Mouse (Mus musculus): ENCODE measurements around the gene Tmem184b. TPM values are rescaled to one million over a fixed set of nuclear protein-coding genes. Genes with fewer than 3 reads are reported as not detected.

The Tmem184b gene
- 10 to 100 TPM; 69.7 to 89.8 (median 75.6) TPM for total RNA-seq (2022)

DNA sequence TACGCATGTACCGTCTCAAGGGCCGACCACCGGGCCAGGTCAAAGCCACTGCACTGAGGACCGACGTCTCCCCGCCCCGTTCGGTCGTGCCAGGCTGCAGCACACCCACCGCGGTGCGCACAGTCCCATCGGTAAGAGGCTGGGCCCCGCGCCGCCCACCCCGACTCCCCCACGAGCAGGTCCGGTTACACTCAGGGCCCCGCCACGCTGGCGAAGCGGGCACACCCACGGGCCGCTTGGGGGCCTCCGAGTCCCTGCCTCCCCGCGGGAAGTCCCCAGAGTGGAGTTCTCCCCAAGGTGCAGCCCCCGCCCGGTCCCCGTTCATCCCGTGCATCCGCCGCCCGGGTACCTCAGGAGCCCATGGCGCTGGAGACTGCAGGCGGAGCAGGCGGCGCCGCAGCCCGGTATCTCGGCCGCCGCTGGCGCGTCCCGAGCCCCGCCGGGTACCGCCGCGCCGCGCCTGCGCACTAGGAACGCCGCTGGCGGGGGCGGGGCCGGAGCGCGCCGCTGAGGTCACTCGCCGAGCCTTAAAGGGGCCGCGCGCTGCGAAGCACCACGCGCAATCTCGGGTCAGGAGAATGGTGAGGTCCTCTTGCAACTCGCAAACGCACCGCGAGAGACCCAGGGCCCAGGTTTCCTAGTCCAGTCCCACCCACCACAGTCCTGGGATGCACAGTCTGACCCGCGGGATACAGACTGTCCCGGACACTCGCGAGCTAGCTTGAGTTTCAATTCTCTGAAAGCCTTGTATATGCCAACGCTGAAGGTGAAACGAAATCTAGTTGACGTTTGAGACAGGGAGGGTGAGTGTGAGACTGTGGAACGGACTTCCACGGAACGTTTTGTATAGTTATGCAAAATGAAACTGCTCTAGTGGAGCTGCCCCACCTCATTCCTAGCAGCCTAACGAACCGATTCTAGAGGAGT is at the start of gene Tmem184b:
Gene Tmem184b, minus strand, starts transcription at position 734 of the 927 bp plus-strand sequence.
- peak; percentile 79 to 83 for DNase-seq (ENCODE audit: low spot score in 2 of 2)

DNA sequence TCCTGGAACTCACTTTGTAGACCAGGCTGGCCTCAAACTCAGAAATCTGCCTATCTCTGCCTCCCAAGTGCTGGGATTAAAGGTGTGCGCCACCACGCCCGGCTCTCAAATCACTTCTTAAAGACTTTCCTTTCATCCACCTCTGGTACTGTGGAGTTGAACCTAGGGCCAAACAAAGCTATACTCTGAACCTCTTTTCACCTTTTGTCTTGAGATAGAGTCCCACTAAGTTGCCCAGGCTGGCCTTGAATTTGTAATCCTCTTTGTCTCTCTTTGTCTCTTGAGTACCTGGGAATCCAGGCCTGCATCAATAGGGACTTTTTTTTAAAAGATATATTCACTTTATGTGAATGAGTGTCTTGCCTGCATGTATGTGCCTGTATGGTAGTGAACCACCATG is 44.7 kb upstream of the Tmem184b start:
- DNase-seq (ENCODE audit: low spot score in 2 of 2), result no peak

DNA sequence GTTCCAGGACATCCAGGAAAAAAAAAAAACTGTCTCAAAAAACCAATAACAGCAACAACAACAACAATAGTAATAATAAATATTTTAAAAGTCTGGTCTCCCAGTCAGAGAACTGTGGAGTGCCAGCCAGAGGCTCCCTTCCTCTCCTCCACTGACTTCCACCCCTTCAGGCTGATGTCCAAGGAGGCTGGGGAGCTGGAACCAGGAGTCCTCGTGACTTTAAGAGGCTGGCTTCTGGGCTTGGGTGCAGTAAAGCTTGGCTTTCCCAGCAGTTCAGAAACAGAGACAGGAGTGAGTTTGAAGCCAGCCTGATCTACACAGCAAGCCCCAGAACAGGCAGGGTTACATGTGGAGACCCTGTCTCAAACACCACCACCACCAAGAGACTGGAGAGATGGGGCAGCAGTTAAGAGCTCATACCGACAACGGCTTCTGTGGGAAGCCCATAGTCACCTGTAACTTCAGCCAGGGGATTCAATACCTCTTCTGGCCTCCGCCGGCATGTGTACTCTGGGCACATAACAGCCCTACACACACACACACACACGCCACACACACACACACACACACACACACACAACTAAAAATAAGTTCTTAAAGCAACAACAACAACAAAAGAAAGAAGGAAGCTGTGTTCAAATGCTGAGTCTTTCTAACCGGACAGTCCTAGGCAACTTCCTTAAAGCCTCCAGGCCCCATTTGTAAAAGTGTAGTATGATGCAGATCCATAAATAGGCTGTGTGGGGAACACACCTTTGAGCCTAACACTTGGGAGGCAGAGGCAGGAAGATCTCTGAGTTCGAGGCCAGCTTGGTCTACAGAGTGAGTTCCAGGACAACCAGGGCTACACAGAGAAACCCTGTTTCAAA is 42.7 kb upstream of the Tmem184b start:
- DNase-seq (ENCODE audit: low spot score in 2 of 2), result no peak

DNA sequence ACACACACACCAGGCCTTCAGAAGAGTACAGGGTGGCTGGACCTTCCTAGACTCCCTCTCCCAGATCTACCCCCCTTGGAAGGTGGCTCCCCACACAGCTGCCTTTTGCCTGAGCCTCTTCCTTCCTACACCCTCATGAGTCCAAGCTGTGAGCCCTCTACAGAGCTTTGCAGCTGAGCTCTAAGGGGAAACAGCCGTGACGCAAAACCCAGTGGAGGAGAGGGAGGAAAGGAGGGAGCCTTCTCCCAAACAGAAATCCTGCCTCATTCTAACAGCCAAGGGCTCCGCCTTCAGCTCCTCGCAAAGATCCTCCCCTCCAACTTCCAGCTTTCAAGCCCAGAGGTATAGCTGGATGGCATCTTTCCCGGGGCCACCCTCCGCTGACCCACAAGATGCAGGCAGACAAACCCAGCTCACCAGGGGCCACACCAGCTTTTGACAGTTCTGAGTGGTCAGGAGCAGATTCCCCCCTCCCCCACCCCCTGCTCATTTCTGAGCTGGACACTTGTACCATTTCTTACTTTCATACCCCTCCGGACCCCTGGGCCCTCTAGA is 40.6 kb upstream of the Tmem184b start:
- no peak for DNase-seq (ENCODE audit: low spot score in 2 of 2)

DNA sequence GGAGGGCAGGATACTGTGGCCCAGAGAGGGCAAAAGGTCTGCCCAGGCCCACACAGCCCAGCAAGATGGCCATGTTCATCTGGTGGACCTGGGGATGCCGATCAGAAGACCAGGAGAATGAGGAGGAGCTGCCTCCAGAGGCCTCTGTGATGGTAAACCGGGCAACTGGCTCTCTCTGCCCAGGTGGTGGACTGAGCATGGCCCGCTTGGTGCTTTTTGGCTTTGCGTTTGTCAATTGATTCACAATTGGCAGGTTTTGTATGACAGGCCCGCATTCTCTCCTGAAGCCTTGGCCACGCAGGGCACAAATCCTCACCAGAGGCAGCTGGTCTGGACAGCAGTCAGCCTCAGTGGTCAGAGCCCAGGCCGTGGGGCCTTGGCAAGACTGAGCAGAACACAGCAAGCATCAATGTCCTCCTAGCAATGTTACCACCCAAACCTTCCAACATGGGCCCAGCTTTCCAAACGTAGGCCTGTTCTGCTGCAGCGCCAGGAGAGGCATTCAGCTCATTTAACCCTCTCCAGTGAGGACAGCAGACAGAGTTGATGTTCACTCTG is 39.7 kb upstream of the Tmem184b start:
- no peak for DNase-seq (ENCODE audit: low spot score in 2 of 2)

DNA sequence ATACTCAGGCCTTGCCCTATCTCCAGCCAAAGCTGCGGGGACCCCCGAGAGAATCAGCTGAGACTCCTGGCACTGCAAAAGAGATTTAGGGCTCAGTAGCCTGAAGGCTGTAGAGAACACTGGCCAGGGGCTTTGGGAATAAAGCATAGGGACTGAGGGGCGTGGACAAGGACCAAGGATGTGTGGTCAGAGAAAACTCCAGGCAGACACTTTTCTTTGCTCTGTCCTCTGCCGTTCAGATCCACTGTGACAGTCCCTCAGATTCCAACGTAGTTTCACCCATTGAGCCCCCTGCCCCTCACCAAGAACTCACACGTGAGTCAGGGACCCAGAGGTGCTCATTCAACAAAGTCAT is 38.9 kb upstream of the Tmem184b start:
- no peak for DNase-seq (ENCODE audit: low spot score in 2 of 2)

DNA sequence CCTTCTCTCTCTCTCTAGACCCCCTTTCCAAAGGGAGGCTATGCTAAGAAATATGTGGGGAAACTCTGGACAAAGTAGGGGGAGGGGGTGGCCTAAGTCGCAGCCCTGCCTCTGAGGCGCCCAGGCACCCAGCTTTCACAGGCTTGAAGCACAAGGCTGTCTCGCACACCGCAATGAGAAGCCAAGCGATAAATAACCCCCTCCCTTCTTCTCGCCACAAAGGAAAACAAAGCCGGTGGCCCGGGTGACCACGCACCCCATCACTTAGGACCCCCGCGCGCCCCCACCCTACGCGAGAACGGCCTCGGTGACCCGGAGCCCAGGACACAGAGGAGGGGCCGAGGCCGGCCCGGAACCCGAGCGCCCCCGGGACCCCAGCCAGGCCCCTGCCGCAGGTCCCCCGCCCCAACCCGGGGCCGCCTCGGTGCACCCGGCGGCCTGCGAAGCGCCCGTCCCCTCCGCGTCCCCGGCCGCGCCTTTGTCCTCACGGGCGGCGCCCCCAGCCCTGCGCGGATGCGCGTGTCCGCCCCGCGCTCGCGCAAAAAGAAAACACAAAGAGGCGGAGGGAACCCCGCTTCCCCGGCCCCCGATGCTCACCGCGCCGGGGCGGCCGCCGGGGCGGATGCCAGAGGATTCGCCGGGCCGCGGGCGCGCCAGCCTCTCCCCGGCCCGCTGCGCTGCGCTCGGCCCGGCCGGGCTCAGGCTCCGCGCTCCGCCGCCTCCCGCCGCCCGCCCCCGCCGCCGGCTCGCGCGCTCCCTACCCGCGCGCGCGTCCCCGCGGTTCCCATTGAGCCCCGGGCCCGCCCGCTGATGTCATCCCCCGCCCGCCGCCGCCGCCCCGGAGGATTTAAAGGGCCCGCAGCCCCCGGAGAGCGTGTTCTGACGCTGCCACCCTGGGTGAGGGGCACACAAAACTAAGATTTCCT is 38.2 kb upstream of the Tmem184b start:
- peak; percentile 67 for DNase-seq (ENCODE audit: low spot score in 2 of 2)

DNA sequence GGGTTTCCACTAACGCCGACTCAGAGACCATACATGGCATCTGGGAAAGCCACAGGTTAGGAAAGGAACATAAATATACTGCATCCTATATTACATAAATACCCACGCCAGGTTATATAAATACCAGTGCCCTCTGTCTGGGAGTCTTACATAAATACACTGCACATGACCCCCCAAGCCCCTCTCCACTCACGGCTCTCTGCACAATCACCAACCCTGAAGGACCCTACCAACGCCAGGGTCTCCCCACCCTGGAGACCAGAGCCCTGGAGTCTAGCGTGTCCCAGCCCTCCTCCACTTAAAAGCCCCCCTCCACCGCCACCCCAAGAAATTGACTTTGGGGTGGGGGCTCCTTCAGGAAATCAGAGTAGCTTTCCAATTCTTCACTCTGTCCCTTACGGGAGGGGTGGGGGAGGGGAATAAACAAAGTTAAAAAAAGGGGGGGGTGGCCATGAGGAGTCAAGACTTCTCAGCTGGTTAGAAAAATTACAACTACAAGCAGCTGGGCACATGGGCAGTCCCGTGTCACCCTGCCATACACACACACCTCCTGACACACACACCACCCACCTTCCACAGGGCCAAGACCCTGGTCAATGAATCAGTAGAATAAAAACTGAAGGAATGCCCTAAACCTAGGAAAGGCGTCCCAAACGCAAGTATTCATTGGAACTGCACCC is 37.4 kb upstream of the Tmem184b start:
- DNase-seq (ENCODE audit: low spot score in 2 of 2), result no peak

DNA sequence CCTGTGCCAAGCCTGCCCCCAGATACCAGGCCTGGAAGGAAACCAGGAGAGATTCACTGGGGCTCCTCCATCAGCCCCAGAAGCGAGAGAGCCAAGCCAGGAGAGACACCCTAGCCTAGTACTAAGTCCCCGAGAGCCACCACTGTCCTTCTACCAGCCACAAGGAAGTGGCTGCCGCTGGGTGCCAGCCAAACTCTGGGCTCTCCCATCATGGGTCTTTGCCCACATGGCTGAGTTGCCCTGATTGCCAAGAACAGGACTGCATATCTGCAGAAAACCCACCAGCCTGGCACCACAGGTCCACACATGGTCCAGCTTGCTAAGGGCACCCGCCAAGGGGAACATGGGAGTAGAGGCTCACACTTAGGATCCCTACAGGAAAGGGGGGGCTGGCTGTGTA is 36.9 kb upstream of the Tmem184b start:
- peak in 1 of 2 experiments; percentile 59 for DNase-seq (ENCODE audit: low spot score in 2 of 2)

DNA sequence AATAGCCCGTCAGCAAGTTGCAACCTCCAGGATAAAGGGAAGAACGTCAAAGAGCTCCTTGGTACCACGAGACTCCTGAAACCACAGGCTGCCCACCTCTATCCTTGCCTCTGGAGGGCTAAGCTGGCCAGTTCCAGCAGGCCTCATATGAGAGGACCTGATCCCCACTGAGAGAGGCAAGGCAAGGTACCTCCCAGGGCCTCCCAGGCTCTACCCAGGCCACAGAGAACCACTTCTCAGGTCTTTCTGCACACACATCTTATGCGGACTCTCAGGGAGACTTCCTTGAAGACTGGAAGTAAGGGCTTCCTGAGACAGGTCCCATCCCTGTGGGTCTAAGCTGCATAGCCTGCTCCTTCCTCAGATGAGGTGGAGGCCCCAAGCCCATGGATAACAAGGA is 36.0 kb upstream of the Tmem184b start:
- no peak for DNase-seq (ENCODE audit: low spot score in 2 of 2)

DNA sequence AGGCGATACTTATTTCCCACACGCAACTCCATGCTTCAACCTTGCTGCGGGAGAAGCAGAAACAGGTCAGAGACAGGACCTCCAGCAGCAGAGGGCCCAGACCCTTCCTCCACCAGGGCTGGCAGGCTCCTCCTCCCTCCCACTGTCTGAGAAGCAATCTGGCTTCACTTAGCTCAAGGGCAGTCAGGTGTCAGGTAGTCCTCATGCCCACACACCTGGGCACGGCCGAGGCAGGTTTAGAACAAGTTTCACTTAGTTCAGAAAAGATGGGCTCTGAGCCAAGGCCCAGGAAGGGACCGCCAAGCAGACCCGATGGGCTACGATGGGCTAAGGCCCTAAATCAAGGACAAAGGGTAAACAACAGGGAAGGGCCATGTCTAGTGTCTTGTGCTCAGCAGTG is 35.4 kb upstream of the Tmem184b start:
- DNase-seq (ENCODE audit: low spot score in 2 of 2), result no peak

DNA sequence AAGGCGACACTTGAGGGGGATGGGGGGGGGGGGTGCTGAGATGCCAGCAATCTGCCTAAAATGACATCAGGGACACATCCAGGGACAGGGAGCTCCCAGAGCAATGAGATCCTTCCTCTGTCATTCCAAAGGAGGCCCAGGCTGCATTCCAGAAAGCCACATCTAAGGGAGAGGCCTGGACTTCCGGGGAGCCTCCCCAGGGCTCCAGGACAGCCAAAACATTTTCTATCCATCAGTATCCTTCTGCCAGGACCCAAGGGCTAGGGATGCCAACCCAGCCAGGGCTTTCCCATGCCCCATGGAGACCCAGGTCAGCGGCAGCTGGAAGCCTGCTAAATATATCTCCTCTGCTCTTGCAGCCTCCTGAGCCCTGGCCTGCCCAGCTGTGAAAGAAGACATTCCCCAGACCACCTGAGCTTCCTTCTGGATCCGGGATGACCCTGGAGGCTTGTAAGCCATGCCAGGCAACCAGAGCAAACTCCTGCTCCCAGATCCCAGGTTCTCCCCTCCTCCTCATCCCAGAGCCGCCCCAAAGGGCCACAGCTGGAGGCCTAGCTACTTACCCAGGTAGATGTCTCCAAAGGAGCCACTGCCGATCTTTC is 34.9 kb upstream of the Tmem184b start:
- no peak for DNase-seq (ENCODE audit: low spot score in 2 of 2)

DNA sequence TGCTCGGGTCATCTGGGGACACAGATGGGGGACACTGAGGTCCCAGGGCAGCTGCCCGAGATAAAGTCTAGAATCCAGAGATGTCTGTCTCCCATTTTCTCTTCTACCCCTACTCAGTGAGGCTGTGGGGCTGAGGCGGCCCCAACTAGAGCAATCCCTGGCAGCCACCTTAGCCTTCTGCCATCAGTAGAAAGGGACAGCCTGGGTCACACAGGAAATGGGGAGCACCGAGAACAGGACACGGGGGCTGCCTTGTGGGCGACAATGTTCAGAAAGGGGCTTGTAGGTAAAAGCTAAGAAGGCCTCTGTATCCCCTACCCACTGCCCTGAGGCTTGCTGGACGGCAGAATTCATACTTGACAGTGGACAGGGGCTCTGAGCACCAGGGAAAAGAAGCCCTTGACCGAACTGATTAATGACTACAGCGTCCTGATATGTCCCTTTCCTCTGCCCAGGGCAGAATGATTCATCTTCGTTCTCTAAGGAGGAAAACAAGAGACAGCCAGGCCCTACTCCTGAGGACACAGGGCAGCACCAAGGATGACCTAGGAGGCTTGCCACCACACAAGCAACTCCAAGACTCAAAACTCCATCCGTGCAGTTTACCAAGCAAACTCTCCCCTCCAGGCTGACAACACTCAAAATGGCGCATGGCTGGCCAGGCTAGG is 34.3 kb upstream of the Tmem184b start:
- no peak for DNase-seq (ENCODE audit: low spot score in 2 of 2)

DNA sequence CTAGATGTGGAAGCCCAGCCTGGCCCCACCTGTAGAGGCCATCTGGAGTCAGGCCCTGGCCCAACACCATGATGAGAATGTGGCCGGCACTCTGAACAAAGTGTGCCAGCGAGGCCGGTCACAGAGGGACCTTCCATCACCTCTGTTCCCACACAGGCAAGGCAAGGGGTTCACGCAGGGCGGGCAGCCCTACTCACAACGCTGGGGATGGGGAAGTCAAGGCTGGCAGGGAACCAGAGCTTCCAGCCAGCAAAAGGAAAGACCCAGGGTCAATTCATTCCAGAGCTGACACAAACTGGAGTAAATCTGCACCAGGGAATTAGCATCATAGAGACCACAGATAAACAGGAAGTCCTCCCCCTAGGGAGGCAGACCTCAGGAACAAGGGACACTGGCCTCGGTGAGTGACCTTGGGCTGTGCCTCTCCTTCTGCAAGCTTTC is 33.1 kb upstream of the Tmem184b start:
- no peak for DNase-seq (ENCODE audit: low spot score in 2 of 2)

DNA sequence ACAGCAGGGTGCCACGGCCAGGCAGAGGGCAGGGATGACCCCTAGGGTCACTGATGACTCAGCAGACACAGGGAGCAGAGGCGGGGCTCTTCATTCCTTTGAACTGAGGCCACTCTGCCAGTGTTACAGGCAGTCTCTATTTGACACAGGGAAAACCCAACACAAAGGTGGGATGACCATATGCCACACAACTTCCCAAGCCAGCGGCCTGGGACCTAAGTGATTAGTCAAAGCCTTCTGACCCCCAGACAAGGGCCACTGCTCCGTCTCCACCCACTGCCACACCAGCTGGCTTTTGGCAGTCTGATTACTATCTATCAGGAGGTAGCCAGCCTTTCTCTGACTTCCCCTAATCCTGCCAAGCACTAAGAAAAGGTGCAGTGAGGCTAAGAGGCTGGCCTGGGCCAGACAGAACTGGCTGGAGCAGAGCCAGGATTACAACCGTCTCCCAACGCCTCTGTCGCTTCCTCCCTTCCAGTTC is 31.9 kb upstream of the Tmem184b start:
- no peak for DNase-seq (ENCODE audit: low spot score in 2 of 2)

DNA sequence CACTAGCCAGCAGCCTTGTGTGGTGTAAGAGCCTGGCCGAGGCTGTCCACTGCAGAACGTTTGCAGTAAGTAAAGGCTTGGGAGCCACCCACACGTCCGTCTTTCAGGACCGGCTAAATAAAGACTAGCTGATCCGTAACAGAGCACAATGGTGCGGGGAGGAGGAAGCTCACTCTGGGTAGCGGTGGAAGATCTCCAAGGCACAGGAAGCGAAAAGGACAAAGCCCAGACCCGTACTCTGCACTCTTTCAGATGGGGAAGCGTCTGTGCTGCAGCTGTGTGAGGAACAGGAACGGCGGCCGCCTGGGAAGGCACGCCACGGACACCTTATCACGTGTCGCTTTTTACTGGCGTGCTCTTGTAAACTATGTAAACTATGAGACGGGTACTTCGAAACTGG is 29.5 kb upstream of the Tmem184b start:
- no peak for DNase-seq (ENCODE audit: low spot score in 2 of 2)

DNA sequence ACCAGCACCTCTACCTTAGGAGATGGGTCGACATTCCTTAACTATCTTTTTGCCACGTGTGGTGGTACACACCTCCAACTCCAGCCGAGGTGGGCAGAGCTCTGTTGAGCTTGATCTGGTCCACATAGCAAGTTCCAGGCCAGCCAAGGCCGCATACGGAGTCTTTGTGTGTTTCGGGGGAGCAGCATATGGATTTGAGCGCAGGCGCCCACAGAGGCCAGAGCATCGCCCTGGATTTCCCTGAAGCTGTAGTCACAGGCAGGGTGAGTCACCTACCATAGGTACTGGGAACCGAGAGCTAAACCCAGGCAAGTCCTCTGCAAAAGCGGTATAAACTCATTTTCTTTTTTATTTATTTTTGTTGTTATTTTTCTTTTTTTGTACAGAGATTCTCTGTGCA is 29.0 kb upstream of the Tmem184b start:
- peak in 1 of 2 experiments; percentile 57 for DNase-seq (ENCODE audit: low spot score in 2 of 2)

DNA sequence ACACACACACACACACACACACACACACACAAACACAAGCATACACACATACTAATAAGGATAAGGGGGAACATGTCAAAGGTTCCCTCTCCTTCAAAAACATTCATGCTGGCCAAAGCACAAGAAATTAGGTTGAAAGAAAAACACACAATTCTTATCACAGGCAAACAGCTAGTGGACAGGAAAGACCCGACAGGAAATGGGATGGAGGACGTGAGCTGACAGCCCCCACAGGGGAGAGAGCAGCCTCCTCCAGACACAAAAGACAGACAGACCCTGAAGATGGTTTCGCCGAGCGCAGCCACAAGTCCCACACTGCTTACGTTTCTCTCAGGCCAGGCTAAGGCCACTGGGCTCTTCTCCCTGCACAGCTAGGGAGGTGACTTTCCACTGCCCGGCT is 28.6 kb upstream of the Tmem184b start:
- no peak for DNase-seq (ENCODE audit: low spot score in 2 of 2)

DNA sequence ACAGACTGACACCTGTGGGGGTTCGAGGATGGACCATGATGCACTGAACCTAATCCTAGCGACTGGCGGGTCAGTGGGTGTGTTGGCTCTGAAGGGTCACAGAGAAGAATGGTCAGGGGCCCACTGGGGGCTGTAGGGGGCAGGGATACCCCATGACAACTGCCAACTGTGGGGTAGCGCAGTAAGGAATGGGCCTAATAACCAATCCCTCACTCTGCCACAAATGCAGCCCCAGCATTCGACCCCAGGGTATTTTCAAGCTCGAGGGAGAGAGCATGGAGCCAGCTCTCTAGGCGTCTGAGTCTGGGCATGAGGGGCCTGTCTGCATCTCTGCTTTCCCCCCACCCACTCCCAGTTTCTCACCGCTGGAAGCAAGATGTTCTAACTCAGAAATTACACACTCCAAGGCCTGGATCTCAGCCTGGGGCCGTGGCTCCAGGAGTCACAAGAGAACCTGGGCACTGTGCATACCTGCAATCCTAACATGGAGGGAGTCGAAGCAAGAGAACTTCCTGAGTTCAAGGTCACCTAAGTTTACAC is 27.2 kb upstream of the Tmem184b start:
- DNase-seq (ENCODE audit: low spot score in 2 of 2), result no peak
